In genomic region chr15:101059570-101060279, GRCm38 (mm10) we compare ENCODE assay signal across 25 mouse cellular contexts. TPM values are rescaled to one million over a fixed set of nuclear protein-coding genes. Genes with fewer than 3 reads are reported as not detected.
DNase-seq lines count a peak whose midpoint lies in the region; ATAC-seq and TF ChIP-seq lines count a peak whose summit lies in the region.
"Had no signal": no experiment of that assay in that cellular context is flagged by ENCODE, and none has a peak within 500 bp of the region (broad histone marks: within the 10 kb centered on the region; RNA-seq: fewer than 3 reads in every experiment).

No protein-coding gene starts in this region.

- no peaks in the 10 kb centered on the region for H3K36me3 ChIP-seq in liver, postnatal 0 days (replicated peaks; ENCODE audit: insufficient read depth, low read length)
- no peaks in the 10 kb centered on the region for H3K36me3 ChIP-seq in liver, embryonic 11.5 days (ENCODE audit: control insufficient read depth, insufficient read depth, low read length)
- H3K36me3 ChIP-seq in midbrain, embryonic 13.5 days: no peaks in the 10 kb centered on the region
- H3K36me3 ChIP-seq: heart, embryonic 13.5 days had no signal

- H3K4me3 ChIP-seq in liver, postnatal 0 days (ENCODE audit: low read depth, low read length): no peak overlapping the region
- H3K4me3 ChIP-seq in liver, embryonic 11.5 days (ENCODE audit: low read depth, low read length): no peak overlapping the region
- no peak overlapping the region for H3K4me3 ChIP-seq in midbrain, embryonic 13.5 days (replicated peaks)
- H3K4me3 ChIP-seq: heart, embryonic 13.5 days had no signal

- H3K4me1 ChIP-seq in liver, postnatal 0 days (ENCODE audit: insufficient read depth): no peaks in the 10 kb centered on the region
- H3K4me1 ChIP-seq in liver, embryonic 11.5 days (replicated peaks; ENCODE audit: control insufficient read depth, insufficient read depth, low read length): no peaks in the 10 kb centered on the region
- H3K4me1 ChIP-seq in midbrain, embryonic 13.5 days (replicated peaks): peaks cover 41% of the 10 kb centered on the region

- no peak for TF ChIP-seq CTCF in liver, postnatal 0 days (IDR thresholded peaks at IDR 0.05; ENCODE audit: low read depth)

- 56% methylated on average over 9 of the region's 9 CpGs for WGBS in liver, postnatal 0 days (ENCODE audit: insufficient replicate concordance)
- WGBS in liver, embryonic 11.5 days: 51% methylated on average over 9 of the region's 9 CpGs
- WGBS in midbrain, embryonic 13.5 days: 6% methylated on average over 9 of the region's 9 CpGs

- no peak overlapping the region for H3K27ac ChIP-seq in liver, postnatal 0 days (ENCODE audit: low read depth)
- H3K27ac ChIP-seq in liver, embryonic 11.5 days (ENCODE audit: low read depth, low read length): no peak overlapping the region
- peak overlapping the region; percentile 68 for H3K27ac ChIP-seq in midbrain, embryonic 13.5 days
- H3K27ac ChIP-seq: heart, embryonic 13.5 days had no signal

- peaks cover 12% of the 10 kb centered on the region for H3K27me3 ChIP-seq in liver, postnatal 0 days (ENCODE audit: insufficient read depth, low read length)
- H3K27me3 ChIP-seq in liver, embryonic 11.5 days (replicated peaks; ENCODE audit: control insufficient read depth, insufficient read depth, low read length): peaks cover 21% of the 10 kb centered on the region
- H3K27me3 ChIP-seq in midbrain, embryonic 13.5 days: peaks cover 33% of the 10 kb centered on the region

- H3K4me2 ChIP-seq in liver, postnatal 0 days (ENCODE audit: low read depth, low read length): no peak overlapping the region
- no peak overlapping the region for H3K4me2 ChIP-seq in liver, embryonic 11.5 days
- no peak overlapping the region for H3K4me2 ChIP-seq in midbrain, embryonic 13.5 days (replicated peaks)
- H3K4me2 ChIP-seq: heart, embryonic 13.5 days had no signal

- no peak overlapping the region for H3K9ac ChIP-seq in liver, postnatal 0 days (replicated peaks)
- H3K9ac ChIP-seq in liver, embryonic 11.5 days (ENCODE audit: low read depth, low read length): no peak overlapping the region
- H3K9ac ChIP-seq in midbrain, embryonic 13.5 days (replicated peaks): no peak overlapping the region
- H3K9ac ChIP-seq: heart, embryonic 13.5 days had no signal

- DNase-seq in embryo, embryonic 10.5 days (ENCODE audit: low spot score): peak; percentile 64
- DNase-seq in embryo, embryonic 11 days: no peak
- no peak for DNase-seq in liver, postnatal 0 days
- DNase-seq in liver, embryonic 11.5 days (ENCODE audit: low spot score): no peak
- no peak for DNase-seq in adrenal gland, adult 2 months
- DNase-seq in lung, postnatal 14 days: no peak
- no peak for DNase-seq in frontal cortex, postnatal 25 days (ENCODE audit: low spot score in 2 of 2)
- DNase-seq: cerebellum, postnatal 25 days; kidney, adult 11 months; layer of hippocampus, postnatal 36 days; right cerebral cortex, adult 18-20 months had no signal

- peak; percentile 64; the same call in 1 of the 2 replicates for ATAC-seq in liver, postnatal 0 days
- ATAC-seq in liver, embryonic 11.5 days (replicated peaks; ENCODE audit: low FRiP score): no peak
- peak; percentile 60 for ATAC-seq in midbrain, embryonic 13.5 days
- ATAC-seq: lung, postnatal 0 days had no signal

- no peak for TF ChIP-seq EP300 in liver, postnatal 0 days (IDR thresholded peaks at IDR 0.05; ENCODE audit: low read depth)

- H3K9me3 ChIP-seq in liver, postnatal 0 days (ENCODE audit: low read length): no peaks in the 10 kb centered on the region
- H3K9me3 ChIP-seq in liver, embryonic 11.5 days (ENCODE audit: control insufficient read depth, low read length): no peaks in the 10 kb centered on the region
- no peaks in the 10 kb centered on the region for H3K9me3 ChIP-seq in midbrain, embryonic 13.5 days
- H3K9me3 ChIP-seq: heart, embryonic 13.5 days had no signal

RNA-seq across cellular contexts. Expression of gene Gm47841, which starts 12.5 kb away (rescaled TPM):
- polyA plus RNA-seq in liver, postnatal 0 days (2015; fragmentation: Nextera tagmentation; extraction: Ambion mirVana): not detected in 2 replicates
- polyA plus RNA-seq in liver, embryonic 11.5 days (2014; fragmentation: Nextera tagmentation; extraction: Ambion mirVana): not detected in 2 replicates
- not detected in 2 replicates for polyA plus RNA-seq in midbrain, embryonic 13.5 days (2015; fragmentation: Nextera tagmentation; extraction: Ambion mirVana)
- total RNA-seq in adrenal gland, adult 2 months (2021): under 1 TPM; 0.37 to 0.45 TPM
- 0.37 TPM in 1 of 2 replicates, not detected in the other for polyA plus RNA-seq in adrenal gland, adult 2 months (2012; rRNA removed)
- total RNA-seq: CH12.LX; hematopoietic stem cell, adult 5-6 weeks; layer of hippocampus, postnatal 36 days; left cerebral cortex, postnatal 36 days; liver, adult 2 months; megakaryocyte-erythroid progenitor cell, adult 5-6 weeks had no signal
- polyA plus RNA-seq: frontal cortex, adult 2 months; heart, embryonic 13.5 days; large intestine, adult 2 months; liver, adult 2 months; lung, postnatal 0 days; neural tube, embryonic 14.5 days; stomach, embryonic 14.5 days; thymus, postnatal 0 days had no signal

RNA-seq across cellular contexts. Expression of gene Fignl2, which starts 18.6 kb away (rescaled TPM):
- 0.18 and 0.26 TPM in 2 replicates for polyA plus RNA-seq in liver, postnatal 0 days (2015; fragmentation: Nextera tagmentation; extraction: Ambion mirVana)
- 0.27 and 0.40 TPM in 2 replicates for polyA plus RNA-seq in liver, embryonic 11.5 days (2014; fragmentation: Nextera tagmentation; extraction: Ambion mirVana)
- polyA plus RNA-seq in midbrain, embryonic 13.5 days (2015; fragmentation: Nextera tagmentation; extraction: Ambion mirVana): 0.11 and 0.15 TPM in 2 replicates
- total RNA-seq in adrenal gland, adult 2 months (2021): 1 to 10 TPM; 6.3 to 8.7 TPM
- polyA plus RNA-seq in adrenal gland, adult 2 months (2012; rRNA removed): 11.8 and 16.1 TPM in 2 replicates
- total RNA-seq: CH12.LX; hematopoietic stem cell, adult 5-6 weeks; megakaryocyte-erythroid progenitor cell, adult 5-6 weeks had no signal

RNA-seq across cellular contexts. Expression of gene Ankrd33, which starts 55.8 kb away (rescaled TPM):
- polyA plus RNA-seq in liver, postnatal 0 days (2015; fragmentation: Nextera tagmentation; extraction: Ambion mirVana): not detected in 2 replicates
- polyA plus RNA-seq in liver, embryonic 11.5 days (2014; fragmentation: Nextera tagmentation; extraction: Ambion mirVana): not detected in 2 replicates
- not detected in 2 replicates for polyA plus RNA-seq in midbrain, embryonic 13.5 days (2015; fragmentation: Nextera tagmentation; extraction: Ambion mirVana)
- 1 to 10 TPM in 1 of 2 experiments, under 1 TPM in 1; 0.59 to 1.0 TPM for total RNA-seq in adrenal gland, adult 2 months (2021)
- polyA plus RNA-seq in adrenal gland, adult 2 months (2012; rRNA removed): 0.10 TPM in 1 of 2 replicates, not detected in the other
- total RNA-seq: CH12.LX; gastrocnemius, postnatal 4 days; hematopoietic stem cell, adult 5-6 weeks; layer of hippocampus, postnatal 36 days; liver, adult 2 months; megakaryocyte-erythroid progenitor cell, adult 5-6 weeks had no signal
- polyA plus RNA-seq: frontal cortex, adult 2 months; heart, embryonic 13.5 days; large intestine, adult 2 months; liver, adult 2 months; lung, postnatal 0 days; neural tube, embryonic 14.5 days; stomach, embryonic 14.5 days; thymus, postnatal 0 days had no signal
